Mouse (Mus musculus) T-helper 17 cell (primary cell): Measurements from ENCODE around the gene Slc39a2.

Experiments used
- in situ Hi-C, 2 experiments: fragments of 300-600 bp; cut with MboI, MseI; formaldehyde crosslinking; loops; 1 replicate in 1 of 2; 2 replicates in 1 of 2; pipeline ENCODE4 v1.15.1; 2025; ENCODE audit warnings: high pct_unique_total_duplicates in 2 of 2

The Slc39a2 gene

GRCm38 (mm10) chr14:51930824-51931223 is 38.1 kb downstream of the Slc39a2 start:
- in situ Hi-C loops: no loop called here

- in situ Hi-C loops: no loop called here
Measured at GRCm38 (mm10) chr14:51932092-51933020, 39.7 kb downstream of the Slc39a2 start.

- in situ Hi-C loops: no loop called here
Measured at GRCm38 (mm10) chr14:51939005-51939404, 46.3 kb downstream of the Slc39a2 start.

GRCm38 (mm10) chr14:51940944-51941560 is 48.4 kb downstream of the Slc39a2 start:
- in situ Hi-C loops: no loop called here

GRCm38 (mm10) chr14:51941577-51941976 is 48.9 kb downstream of the Slc39a2 start:
- in situ Hi-C loops: no loop called here

DNA sequence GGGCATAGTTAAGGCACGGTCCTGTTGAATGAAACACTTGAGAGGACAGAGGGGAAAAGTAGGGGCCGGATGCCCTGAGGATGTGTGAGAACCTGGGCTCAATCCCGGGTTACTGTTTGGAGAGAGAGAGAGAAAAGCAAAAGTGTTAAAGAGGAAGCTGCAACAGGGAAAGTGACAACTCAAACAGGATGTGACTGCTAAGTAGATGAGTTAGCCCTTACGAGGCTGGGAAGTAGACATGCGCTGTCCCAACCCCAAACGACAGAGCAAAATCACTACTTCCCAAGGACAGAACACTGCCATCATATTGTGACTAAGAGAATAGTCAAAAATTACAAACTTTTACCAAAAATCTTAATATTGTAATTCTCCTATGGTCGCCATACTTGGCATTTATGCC is 49.5 kb downstream of the Slc39a2 start:
- in situ Hi-C loops: no loop called here

- in situ Hi-C loops: no loop called here
Measured at GRCm38 (mm10) chr14:51943336-51943735, 50.6 kb downstream of the Slc39a2 start.
